Mouse (Mus musculus): ENCODE results near the gene Gm10719. TPM values are rescaled to one million over a fixed set of nuclear protein-coding genes. Genes with fewer than 3 reads are reported as not detected.
"Not testable (repeated sequence)": the region's sequence is repeated elsewhere in the genome, so short reads cannot be mapped to it uniquely, and the experiment has no call there.

Gm10719 gene
- polyA plus RNA-seq, 1 experiment from 2014 or later = not detected

DNA sequence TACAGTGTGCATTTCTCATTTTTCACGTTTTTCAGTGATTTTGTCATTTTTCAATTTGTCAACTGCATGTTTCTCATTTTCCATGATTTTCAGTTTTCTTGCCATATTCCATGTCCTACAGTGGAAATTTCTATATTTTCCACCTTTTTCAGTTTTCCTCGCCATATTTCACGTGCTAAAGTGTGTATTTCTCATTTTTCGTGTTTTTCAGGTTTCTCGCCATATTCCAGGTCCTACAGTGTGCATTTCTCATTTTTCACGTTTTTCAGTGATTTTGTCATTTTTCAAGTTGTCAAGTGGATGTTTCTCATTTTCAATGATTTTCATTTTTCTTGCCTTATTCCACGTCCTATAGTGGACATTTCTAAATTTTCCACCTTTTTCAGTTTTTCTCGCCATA lies 19.4 kb downstream of the Gm10719 start, which contains the start of gene Gm10715:
Gm10715 (plus strand) TSS at position 301 of the 400 bp plus-strand sequence.
- not testable (repeated sequence) for H3K36me3 ChIP-seq (ENCODE audit: control insufficient read depth, insufficient read depth, low read length); H3K9me3 ChIP-seq (ENCODE audit: control insufficient read depth, low read length); H3K27ac ChIP-seq (ENCODE audit: low read depth, low read length); H3K9ac ChIP-seq (ENCODE audit: low read depth, low read length); H3K4me3 ChIP-seq (ENCODE audit: low read length); ATAC-seq; H3K4me2 ChIP-seq (ENCODE audit: low read length); H3K27me3 ChIP-seq (replicated peaks; ENCODE audit: control insufficient read depth, insufficient read depth, low read length); H3K4me1 ChIP-seq (ENCODE audit: control insufficient read depth, insufficient read depth, low read depth, low read length)
- 80% methylated on average over 6 of the region's 8 CpGs for WGBS

DNA sequence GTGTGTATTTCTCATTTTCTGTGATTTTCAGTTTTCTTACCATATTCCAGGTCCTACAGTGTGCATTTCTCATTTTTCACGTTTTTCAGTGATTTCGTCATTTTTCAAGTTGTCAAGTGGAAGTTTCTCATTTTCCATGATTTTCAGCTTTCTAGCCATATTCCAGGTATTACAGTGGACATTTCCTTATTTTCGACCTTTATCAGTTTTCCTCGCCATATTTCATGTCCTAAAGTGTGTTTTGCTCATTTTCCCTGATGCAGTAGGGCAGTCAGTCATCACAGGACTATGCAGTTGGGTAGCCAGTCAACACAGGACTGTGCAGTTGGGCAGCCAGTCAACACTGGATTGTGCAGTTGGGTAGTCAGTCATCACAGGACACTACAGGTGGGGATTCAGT lies 21.0 kb downstream of the Gm10719 start:
- not testable (repeated sequence) for H3K4me2 ChIP-seq (ENCODE audit: low read length); ATAC-seq; H3K27me3 ChIP-seq (replicated peaks; ENCODE audit: control insufficient read depth, insufficient read depth, low read length); H3K9ac ChIP-seq (ENCODE audit: low read depth, low read length); H3K4me1 ChIP-seq (ENCODE audit: control insufficient read depth, insufficient read depth, low read depth, low read length); H3K9me3 ChIP-seq (ENCODE audit: control insufficient read depth, low read length); H3K4me3 ChIP-seq (ENCODE audit: low read length); H3K36me3 ChIP-seq (ENCODE audit: control insufficient read depth, insufficient read depth, low read length); H3K27ac ChIP-seq (ENCODE audit: low read depth, low read length)
- 59% methylated on average over 4 of the region's 4 CpGs for WGBS

Small RNA genes lying within 50 kb of the gene (microRNA-seq; reads per million reads assigned to microRNA genes)
- gene Mir101c = not detected

Other genes starting within 250 kb of the Gm10719 start
- not detected in 2 replicates for gene Gm10722, start 16.5 kb upstream of the Gm10719 start, polyA plus RNA-seq (2015; fragmentation: Nextera tagmentation; extraction: Ambion mirVana)
- gene Gm11168, start 14.1 kb upstream of the Gm10719 start, polyA plus RNA-seq (2015; fragmentation: Nextera tagmentation; extraction: Ambion mirVana) = not detected in 2 replicates
- not detected in 2 replicates for gene Gm10721, start 4.3 kb upstream of the Gm10719 start, polyA plus RNA-seq (2015; fragmentation: Nextera tagmentation; extraction: Ambion mirVana)
- gene Gm10720, start 1.8 kb upstream of the Gm10719 start, polyA plus RNA-seq (2015; fragmentation: Nextera tagmentation; extraction: Ambion mirVana) = not detected in 2 replicates
- 0.39 and 0.56 TPM in 2 replicates for gene Gm10718, start 6.1 kb downstream of the Gm10719 start, polyA plus RNA-seq (2015; fragmentation: Nextera tagmentation; extraction: Ambion mirVana)
- gene Gm10717, start 8.0 kb downstream of the Gm10719 start, polyA plus RNA-seq (2015; fragmentation: Nextera tagmentation; extraction: Ambion mirVana) = 0.25 and 0.41 TPM in 2 replicates
- gene Gm17535, start 17.2 kb downstream of the Gm10719 start, polyA plus RNA-seq (2015; fragmentation: Nextera tagmentation; extraction: Ambion mirVana) = not detected in 2 replicates
- not detected in 2 replicates for gene Gm10715, start 19.5 kb downstream of the Gm10719 start, polyA plus RNA-seq (2015; fragmentation: Nextera tagmentation; extraction: Ambion mirVana)

Measured in hindbrain, embryonic 16.5 days (tissue).